Comparison of ENCODE assay signal across 9 mouse cellular contexts in genomic region chr4:133879145-133879902, GRCm38 (mm10). TPM values are rescaled to one million over a fixed set of nuclear protein-coding genes. Genes with fewer than 3 reads are reported as not detected.
DNase-seq lines count a peak whose midpoint lies in the region; ATAC-seq lines count a peak whose summit lies in the region.
"Had no signal": no experiment of that assay in that cellular context is flagged by ENCODE, and none has a peak within 500 bp of the region (broad histone marks: within the 10 kb centered on the region; RNA-seq: fewer than 3 reads in every experiment).

No protein-coding gene starts in this region.

- H3K9ac ChIP-seq in hindbrain, embryonic 14.5 days, result no peak overlapping the region
- H3K9ac ChIP-seq: forebrain, postnatal 0 days had no signal

- H3K36me3 ChIP-seq in hindbrain, embryonic 14.5 days (replicated peaks; ENCODE audit: control insufficient read depth, insufficient read depth), result no peaks in the 10 kb centered on the region; the same call in 1 of the 2 replicates
- H3K36me3 ChIP-seq in midbrain, embryonic 10.5 days, result peaks cover 11% of the 10 kb centered on the region; the same call in 1 of the 2 replicates

- no peak overlapping the region for H3K27ac ChIP-seq in hindbrain, embryonic 14.5 days
- no peak overlapping the region for H3K27ac ChIP-seq in midbrain, embryonic 10.5 days (replicated peaks)

- 77% methylated on average over 12 of the region's 12 CpGs for WGBS in hindbrain, embryonic 14.5 days
- WGBS in midbrain, embryonic 10.5 days, result 77% methylated on average over 12 of the region's 12 CpGs

- H3K27me3 ChIP-seq in hindbrain, embryonic 14.5 days (ENCODE audit: control insufficient read depth, insufficient read depth, low read length), result no peaks in the 10 kb centered on the region
- H3K27me3 ChIP-seq in midbrain, embryonic 10.5 days (ENCODE audit: low read depth, poor library complexity, severe bottlenecking), result no peaks in the 10 kb centered on the region

- DNase-seq in spleen, postnatal 10 days (ENCODE audit: low spot score in 2 of 2), result peak; percentile 32 to 59
- DNase-seq in spleen, adult 18-20 months, result no peak
- DNase-seq in c-Kit-positive CD71-positive TER-119-positive erythroid progenitor cells, embryonic 14.5 days (ENCODE audit: low spot score), result peak; percentile 38
- DNase-seq in lung, postnatal 10 days, result peak; percentile 38
- DNase-seq in thymus, postnatal 36 days, result peak; percentile 63 to 76
- DNase-seq in hindbrain, embryonic 14.5 days (ENCODE audit: low spot score), result no peak
- no peak for DNase-seq in midbrain, embryonic 10.5 days (ENCODE audit: low spot score)
- DNase-seq in embryo, embryonic 10.5 days (ENCODE audit: low spot score), result no peak
- DNase-seq: forebrain, postnatal 0 days had no signal

- no peaks in the 10 kb centered on the region for H3K9me3 ChIP-seq in hindbrain, embryonic 14.5 days (ENCODE audit: control insufficient read depth, low read length)
- no peaks in the 10 kb centered on the region for H3K9me3 ChIP-seq in midbrain, embryonic 10.5 days (replicated peaks)

- H3K4me2 ChIP-seq in hindbrain, embryonic 14.5 days (replicated peaks), result no peak overlapping the region

- H3K4me1 ChIP-seq in hindbrain, embryonic 14.5 days (replicated peaks; ENCODE audit: control insufficient read depth, insufficient read depth, low read length), result no peaks in the 10 kb centered on the region
- peaks cover 8% of the 10 kb centered on the region for H3K4me1 ChIP-seq in midbrain, embryonic 10.5 days

- no peak for ATAC-seq in hindbrain, embryonic 14.5 days (ENCODE audit: low FRiP score)
- ATAC-seq: forebrain, postnatal 0 days had no signal

- H3K4me3 ChIP-seq in hindbrain, embryonic 14.5 days (replicated peaks; ENCODE audit: low read length), result no peak overlapping the region
- H3K4me3 ChIP-seq in midbrain, embryonic 10.5 days, result no peak overlapping the region

RNA-seq across cellular contexts. Expression of gene Rps6ka1, which starts 8.3 kb away (rescaled TPM):
- polyA plus RNA-seq in hindbrain, embryonic 14.5 days (2014; fragmentation: Nextera tagmentation; extraction: Ambion mirVana), result 25.3 and 25.7 TPM in 2 replicates
- polyA plus RNA-seq in midbrain, embryonic 10.5 days (2016; fragmentation: Nextera tagmentation; extraction: Ambion mirVana), result 32.4 and 34.5 TPM in 2 replicates

Comparison
In these comparisons a context has a peak if more than half of its experiments do, and no peak if none do; other contexts are left out.
1. DNase-seq: peak in spleen, postnatal 10 days (2 of 2), c-Kit-positive CD71-positive TER-119-positive erythroid progenitor cells, embryonic 14.5 days (single experiment), lung, postnatal 10 days (single experiment) and thymus, postnatal 36 days (2 of 2); none in spleen, adult 18-20 months (0 of 2), hindbrain, embryonic 14.5 days (single experiment), midbrain, embryonic 10.5 days (single experiment) and embryo, embryonic 10.5 days (single experiment).